Mouse (Mus musculus) G1E (cell line): ENCODE measurements around the gene Atg14.

Experiments used
- CTCF ChIP-seq: IDR thresholded peaks from 2 replicates; pipeline ENCODE4 v1.5.1; 2012; ENCODE audit warnings: low read depth, low read length, inconsistent platforms, mixed read lengths
- GATA1 ChIP-seq: IDR thresholded peaks from 2 replicates; pipeline ENCODE4 v1.6.1; 2012; ENCODE audit warnings: borderline replicate concordance, low read length, inconsistent platforms, mixed read lengths

DNA sequence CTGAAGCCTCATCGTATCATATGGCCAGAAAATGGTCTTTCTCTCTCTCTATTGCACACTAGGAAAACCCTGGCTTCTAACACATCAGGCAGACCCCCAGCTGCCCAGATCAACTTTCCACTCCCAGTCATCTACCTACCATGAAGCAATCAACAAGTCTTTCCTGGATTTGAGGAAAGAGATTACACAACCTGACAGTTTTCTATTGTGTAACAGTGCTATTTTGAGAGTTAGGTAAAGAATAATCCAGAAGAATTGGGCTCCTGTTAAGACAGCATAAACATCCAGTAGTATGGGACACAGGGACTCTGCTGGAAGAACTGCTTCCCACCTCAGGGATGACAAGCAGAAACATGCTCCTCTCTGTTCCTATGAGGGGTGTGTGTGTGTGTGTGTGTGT, 7.9 kb downstream of the Atg14 start:
- TF ChIP-seq CTCF (no peak), GATA1 (no peak)
